Mouse (Mus musculus) v-Abl transformed pro-B cells (cell line): ENCODE measurements around the gene Gm13723.

ENCODE experiments used
- in situ Hi-C, 2 experiments: fragments of 400-800 bp; cut with MboI; formaldehyde crosslinking; loops; one replicate each; pipeline ENCODE4 v1.15.1; 2025; ENCODE audit not compliant: unreplicated experiment in 2 of 2

Gm13723 gene

DNA sequence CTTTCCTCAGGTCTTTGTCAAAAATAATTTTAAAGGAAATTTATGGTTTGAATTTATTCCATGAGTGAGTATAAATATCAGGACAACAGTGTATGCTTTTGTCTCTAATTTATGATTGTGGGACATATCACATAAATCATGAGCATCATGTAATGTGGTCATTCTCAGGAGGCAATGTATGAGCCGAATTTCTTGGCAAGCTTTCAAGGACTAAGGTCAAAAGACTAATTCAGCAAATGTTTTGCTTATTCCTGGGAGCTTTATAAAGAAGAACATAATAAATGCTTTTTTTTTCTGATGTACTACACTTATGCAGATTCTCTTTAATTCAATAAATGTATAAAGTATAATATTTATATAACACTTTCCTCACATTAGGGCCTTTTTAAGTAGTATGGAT is at the start of gene Gm13723:
Gene Gm13723 (minus strand): TSS at position 101 of the 400 bp plus-strand sequence.
- in situ Hi-C loops: no loop called here

DNA sequence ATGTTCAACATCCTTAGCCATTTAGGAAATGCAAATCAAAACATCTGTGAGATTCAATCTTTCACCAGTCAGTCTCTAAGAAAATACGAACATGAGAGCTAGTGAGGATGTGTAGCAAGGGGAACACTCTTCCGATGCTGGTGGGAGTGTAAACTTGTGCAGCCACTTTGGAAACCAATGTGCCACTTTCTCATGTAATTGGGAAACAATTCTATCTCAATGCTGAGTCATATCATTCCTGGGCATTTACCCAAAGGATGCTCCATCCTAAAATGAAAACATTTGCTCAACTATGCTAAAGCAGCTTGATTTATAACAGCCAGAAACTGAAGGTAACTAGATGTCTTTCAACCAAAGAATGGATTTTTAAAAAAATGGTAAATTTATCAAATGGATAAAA is 31.0 kb upstream of the Gm13723 start:
- in situ Hi-C loops: no loop called here

DNA sequence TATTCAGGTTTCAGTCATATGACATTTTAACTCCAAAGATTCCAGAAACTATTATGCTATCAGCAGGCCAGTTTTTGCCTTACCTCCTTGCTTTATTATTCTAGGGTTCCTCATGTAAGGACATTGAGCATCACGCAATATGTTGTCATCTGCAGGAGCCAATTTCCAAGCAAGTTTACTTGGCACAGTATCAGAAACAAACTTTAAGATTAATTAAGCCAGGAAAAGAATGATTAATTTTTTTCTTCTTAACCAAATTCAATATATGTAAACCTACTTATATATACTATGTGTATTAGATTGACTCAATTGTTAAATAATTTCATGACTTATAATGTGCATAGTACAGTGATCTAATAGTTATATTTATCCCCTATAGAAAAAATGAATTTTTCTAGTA is 17.5 kb upstream of the Gm13723 start, which contains the start of gene Olfr1097:
Gene Olfr1097 (minus strand): TSS at position 101 of the 400 bp plus-strand sequence.
- in situ Hi-C loops: no loop called here

DNA sequence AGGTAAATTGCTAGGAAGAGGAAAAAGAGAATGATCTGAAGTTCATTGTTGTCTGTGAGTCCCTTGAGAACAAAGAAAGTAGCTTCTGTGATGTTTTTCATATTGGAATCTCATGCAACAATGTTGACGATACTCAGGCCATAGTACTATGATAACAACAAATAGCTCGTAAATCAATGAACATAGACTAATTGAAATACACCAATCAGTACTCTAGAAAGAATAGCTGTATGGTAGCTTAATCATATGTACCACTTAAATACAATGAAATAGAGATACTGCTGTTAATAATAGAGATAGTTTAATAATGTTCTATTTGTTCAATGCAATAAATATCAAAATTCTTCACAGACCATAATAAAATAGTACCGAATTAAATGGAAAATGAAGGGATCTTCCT is 23.0 kb downstream of the Gm13723 start, which contains the start of gene Olfr1095:
Gene Olfr1095 (minus strand): TSS at position 101 of the 400 bp plus-strand sequence.
- in situ Hi-C loops: no loop called here

DNA sequence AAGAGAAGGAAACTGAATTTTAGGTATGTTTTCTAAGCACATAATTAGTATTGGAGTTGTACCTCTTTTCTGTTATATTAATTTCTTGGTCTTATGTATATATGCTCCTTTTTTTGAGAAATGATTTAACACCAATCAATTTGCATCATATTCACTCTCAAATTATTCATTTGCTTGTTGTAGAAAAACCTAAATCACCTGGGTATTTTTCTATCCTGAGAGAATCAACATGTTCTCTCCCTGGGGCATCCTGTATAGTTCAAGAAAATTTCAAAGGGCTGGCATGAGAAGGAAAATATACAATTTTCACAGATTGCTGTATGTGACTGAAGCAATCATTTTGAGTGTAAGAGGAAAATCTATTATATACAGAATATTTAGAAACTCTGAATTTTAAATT is 50.2 kb downstream of the Gm13723 start, which contains the start of gene Olfr1094:
Gene Olfr1094 (plus strand): TSS at position 301 of the 400 bp plus-strand sequence.
- in situ Hi-C loops: no loop called here
